Mouse (Mus musculus) right cerebral cortex, postnatal 25 days (tissue): ENCODE data around the gene Cd63.

Experiments
- DNase-seq: peaks from one replicate; pipeline ENCODE4 v3.0.0; 2022

The Cd63 gene

GRCm38 (mm10) chr10:128931441-128931840, 30.7 kb downstream of the Cd63 start:
- DNase-seq, result no peak

- DNase-seq, result no peak
These were observed 32.8 kb downstream of the Cd63 start, which contains the start of gene Itga7 for GRCm38 (mm10) chr10:128933574-128933973. Gene Itga7 (plus strand): TSS chr10:128933818.

GRCm38 (mm10) chr10:128933976-128934721, 33.4 kb downstream of the Cd63 start:
- DNase-seq, result no peak

- no peak for DNase-seq
These were observed 34.4 kb downstream of the Cd63 start for GRCm38 (mm10) chr10:128934997-128935787.

GRCm38 (mm10) chr10:128935826-128936440, 35.1 kb downstream of the Cd63 start:
- DNase-seq, result no peak

DNA sequence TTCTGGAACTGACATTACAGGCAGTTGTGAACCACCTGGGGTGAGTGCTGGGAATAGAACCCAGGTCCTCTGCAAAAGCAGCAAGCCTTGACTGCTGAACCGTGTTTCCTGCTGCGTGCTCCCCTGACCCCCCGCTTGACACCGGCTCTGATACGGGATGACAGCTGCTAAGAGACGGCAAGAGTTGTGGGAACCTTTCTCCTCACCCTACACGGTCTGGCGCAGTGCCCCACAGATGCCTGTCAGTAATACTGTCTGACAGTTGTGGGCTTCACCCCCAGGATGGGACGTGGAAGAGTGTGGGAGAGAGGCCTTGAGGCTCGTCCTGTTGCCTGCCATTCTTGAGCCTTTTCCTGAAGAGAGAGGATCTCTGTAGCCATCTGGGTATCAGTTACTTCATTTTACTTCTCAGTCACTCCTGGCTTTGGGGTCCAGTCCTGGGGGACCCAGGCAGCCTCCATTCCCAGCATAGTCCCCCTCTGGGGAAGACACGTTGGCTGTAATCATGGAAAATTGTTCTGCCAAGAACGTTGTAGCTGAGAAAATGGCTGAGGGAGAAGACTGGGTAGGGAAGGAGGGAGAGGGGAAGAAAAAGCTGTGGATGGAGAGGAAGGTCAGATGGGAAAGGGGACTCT, 37.1 kb downstream of the Cd63 start:
- DNase-seq, result no peak

- DNase-seq, result no peak
These were observed 37.7 kb downstream of the Cd63 start for GRCm38 (mm10) chr10:128938457-128938856.

DNA sequence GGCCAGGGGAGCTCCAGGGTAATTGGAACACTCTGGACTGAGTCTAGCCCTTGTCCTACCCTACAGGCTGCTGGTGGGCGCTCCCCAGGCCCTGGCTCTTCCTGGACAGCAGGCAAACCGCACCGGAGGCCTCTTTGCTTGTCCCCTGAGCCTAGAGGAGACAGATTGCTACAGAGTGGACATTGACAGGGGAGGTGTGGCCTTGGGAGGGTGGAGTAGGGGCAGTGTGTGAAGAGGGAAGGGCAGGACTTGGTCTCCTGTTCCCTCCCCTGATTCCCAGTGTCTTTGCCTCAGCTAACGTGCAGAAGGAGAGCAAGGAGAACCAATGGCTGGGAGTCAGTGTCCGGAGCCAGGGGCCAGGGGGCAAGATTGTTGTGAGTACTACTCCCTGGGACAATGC, 38.2 kb downstream of the Cd63 start:
- DNase-seq, result no peak

GRCm38 (mm10) chr10:128940475-128941061, 39.8 kb downstream of the Cd63 start:
- DNase-seq, result no peak

DNA sequence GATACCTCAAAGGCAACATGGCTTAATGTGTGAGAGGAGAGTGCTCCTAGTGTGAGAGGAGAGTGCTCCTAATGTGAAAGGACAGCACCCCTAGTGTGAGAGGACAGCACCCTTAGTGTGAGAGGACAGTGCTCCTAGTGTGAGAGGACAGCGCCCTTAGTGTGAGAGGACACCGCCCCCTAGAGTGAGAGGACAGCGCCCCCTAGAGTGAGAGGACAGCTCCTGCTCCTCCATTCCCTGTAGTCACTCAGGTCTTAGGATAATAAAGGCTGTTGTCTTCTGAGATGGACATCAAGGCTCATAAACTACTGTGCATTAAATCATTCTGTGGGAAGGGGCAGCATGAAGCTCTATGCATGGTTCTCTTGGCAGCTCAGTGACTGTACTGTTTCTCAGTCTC, 44.9 kb downstream of the Cd63 start:
- DNase-seq, result no peak

DNA sequence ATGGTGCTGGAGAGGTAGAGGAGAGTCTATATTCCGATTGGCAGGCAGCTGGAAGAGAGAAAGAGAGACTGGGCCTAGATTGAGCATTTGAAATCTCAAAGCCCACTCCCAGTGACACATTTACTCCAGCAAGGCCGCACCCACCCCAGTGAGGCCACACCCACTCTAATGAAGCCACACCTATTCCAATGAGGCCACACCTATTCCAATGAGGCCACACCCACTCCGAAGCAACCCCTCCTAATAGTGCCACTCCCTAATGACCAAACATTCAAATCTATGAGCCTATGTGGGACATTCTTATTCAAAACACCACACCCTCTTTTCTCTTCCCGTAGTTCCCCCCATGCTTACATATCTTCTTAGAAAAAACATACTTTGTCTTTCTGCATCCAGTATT, 46.7 kb downstream of the Cd63 start:
- no peak for DNase-seq

DNA sequence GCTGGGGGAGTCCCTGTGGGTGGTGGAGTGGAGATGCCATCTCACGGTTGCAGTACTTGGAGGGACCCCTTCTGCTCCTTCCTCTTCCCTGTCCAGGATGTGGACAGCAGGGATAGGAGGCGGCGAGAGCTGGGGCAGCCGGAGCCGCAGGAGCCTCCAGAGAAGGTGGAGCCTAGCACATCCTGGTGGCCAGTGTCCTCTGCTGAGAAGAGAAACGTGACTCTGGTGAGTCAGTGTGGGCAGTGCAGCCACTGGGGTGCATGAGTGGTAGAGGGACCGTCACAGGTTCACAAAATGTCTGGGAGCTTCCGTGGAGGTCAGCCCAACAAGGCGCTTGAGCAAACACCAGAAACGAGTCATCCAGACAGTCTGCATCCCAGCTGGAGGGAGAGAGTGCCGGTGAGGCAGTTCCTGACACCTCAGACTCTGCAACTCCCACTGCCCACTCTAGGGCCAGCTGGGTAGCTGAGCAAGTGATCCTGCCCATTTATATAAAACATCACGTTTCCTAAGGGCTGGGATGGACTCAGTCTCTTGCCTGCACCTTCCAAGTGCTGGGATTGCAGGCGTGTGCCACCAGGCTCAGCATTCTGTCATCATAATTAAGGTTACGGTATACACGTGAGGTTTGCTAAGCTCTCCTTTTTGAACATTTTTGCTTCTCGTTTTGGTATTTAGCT, 49.6 kb downstream of the Cd63 start:
- no peak for DNase-seq

- DNase-seq, result no peak
These were observed 57.6 kb downstream of the Cd63 start for GRCm38 (mm10) chr10:128958340-128958739.

DNA sequence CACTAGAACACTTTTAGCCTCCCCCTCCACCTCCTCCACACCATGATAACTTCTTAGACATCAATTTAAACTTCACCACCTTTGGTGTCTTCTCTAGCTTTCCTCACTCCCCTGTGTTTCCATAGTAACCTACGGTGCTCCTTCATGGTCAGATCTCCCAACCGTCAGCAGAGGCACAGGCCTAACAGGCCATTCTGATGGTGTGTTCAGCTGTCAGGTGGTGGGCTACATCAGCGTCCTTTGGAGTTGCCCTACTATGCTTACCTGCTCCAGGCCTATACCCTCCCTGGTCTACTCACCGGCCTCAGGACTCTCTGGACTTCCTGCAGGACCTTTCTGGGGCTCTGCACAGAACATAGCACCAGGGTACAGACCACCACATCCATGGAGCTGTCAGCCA, 59.4 kb downstream of the Cd63 start:
- DNase-seq, result no peak

DNA sequence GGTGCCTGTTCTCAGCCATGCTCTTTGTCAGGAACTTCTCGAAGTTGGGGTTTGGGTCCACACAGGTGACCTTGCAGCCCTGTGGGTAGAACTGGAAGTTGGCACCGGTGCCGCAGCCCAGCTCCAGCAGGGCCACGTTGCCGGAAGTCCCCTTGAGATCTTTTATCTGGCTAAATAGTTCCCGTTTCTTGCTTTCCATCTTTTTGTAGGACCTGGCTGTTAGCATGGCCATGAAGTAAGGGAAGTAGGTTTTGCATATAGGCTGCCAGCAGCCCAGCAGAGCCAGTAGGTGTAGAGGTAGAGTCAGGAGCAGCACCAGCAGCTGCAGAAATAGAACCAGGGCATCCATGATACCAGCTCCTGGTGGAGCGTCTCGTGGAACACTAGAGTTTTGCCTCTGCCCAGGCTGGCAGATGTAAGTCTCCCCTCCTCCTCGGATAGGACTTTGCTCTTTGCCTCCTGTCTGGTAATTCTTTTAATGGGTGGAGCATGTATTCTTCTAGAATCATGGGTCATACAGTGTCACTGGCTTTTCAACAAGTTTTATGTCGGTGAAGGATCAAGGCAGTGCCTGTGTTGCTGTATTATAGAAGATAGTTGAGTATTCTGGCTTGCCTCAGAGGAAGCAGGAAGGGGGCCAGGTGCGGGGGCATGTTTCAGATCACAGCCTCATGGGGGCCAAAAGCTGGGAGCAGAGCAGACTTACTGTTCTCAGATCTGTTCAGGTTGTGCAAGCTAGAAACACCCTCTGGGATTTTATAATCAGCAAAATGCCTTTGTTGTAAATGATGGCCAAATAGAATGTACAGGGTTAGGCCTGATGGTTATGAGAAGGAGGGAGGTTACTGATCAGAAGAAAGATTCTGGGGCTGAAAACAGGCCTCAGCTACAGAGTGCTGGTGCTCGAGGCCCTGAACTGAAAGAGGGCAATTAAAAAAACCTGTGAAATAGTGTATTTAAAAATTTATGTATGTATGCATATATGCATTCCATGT, 60.1 kb downstream of the Cd63 start, which contains the start of gene Mettl7b:
TSS of gene Mettl7b (minus strand) at position 399 of the 995 bp plus-strand sequence.
- DNase-seq, result no peak
